ENCODE assay signal across 9 mouse cellular contexts in genomic region chr4:124562721-124563120, GRCm38 (mm10). TPM values are rescaled to one million over a fixed set of nuclear protein-coding genes. Genes with fewer than 3 reads are reported as not detected.
A peak's percentile ranks its signal among the peaks of the same experiment; 100 is the strongest.
DNase-seq lines count a peak whose midpoint lies in the region; ATAC-seq lines count a peak whose summit lies in the region.
"Had no signal": no experiment of that assay in that cellular context is flagged by ENCODE, and none has a peak within 500 bp of the region (broad histone marks: within the 10 kb centered on the region; RNA-seq: fewer than 3 reads in every experiment).

No protein-coding gene starts in this region.

- H3K36me3 ChIP-seq in hindbrain, embryonic 14.5 days (replicated peaks; ENCODE audit: control insufficient read depth, insufficient read depth): no peaks in the 10 kb centered on the region
- H3K36me3 ChIP-seq in hindbrain, embryonic 12.5 days: no peaks in the 10 kb centered on the region
- H3K36me3 ChIP-seq: limb, embryonic 15.5 days had no signal

- WGBS in hindbrain, embryonic 14.5 days: 50% methylated on average over 7 of the region's 7 CpGs
- 59% methylated on average over 7 of the region's 7 CpGs for WGBS in hindbrain, embryonic 12.5 days

- no peak overlapping the region for H3K4me3 ChIP-seq in hindbrain, embryonic 14.5 days (replicated peaks; ENCODE audit: low read length)
- no peak overlapping the region for H3K4me3 ChIP-seq in hindbrain, embryonic 12.5 days
- H3K4me3 ChIP-seq: limb, embryonic 15.5 days had no signal

- H3K9me3 ChIP-seq in hindbrain, embryonic 14.5 days (ENCODE audit: control insufficient read depth, low read length): no peaks in the 10 kb centered on the region
- H3K9me3 ChIP-seq in hindbrain, embryonic 12.5 days (replicated peaks): no peaks in the 10 kb centered on the region
- H3K9me3 ChIP-seq: limb, embryonic 15.5 days had no signal

- H3K9ac ChIP-seq in hindbrain, embryonic 14.5 days: no peak overlapping the region
- no peak overlapping the region for H3K9ac ChIP-seq in hindbrain, embryonic 12.5 days
- H3K9ac ChIP-seq: limb, embryonic 15.5 days had no signal

- DNase-seq in hindbrain, embryonic 14.5 days (ENCODE audit: low spot score): no peak
- DNase-seq in A20 (ENCODE audit: low read depth, low spot score): peak; percentile 16
- peak; percentile 50 for DNase-seq in brain, adult 2 months (ENCODE audit: low read depth, low spot score)
- DNase-seq in forelimb bud, embryonic 11.5 days (ENCODE audit: low read depth, low spot score): peak; percentile 45
- DNase-seq in testis, postnatal 10 days (ENCODE audit: low spot score): no peak
- DNase-seq in spleen, adult 18-20 months: no peak
- DNase-seq: thymus, postnatal 25 days had no signal

- H3K27me3 ChIP-seq in hindbrain, embryonic 14.5 days (ENCODE audit: control insufficient read depth, insufficient read depth, low read length): 0 out of 2 replicates have a peak, but pooled peaks cover 2% of the 10 kb centered on the region
- no peaks in the 10 kb centered on the region for H3K27me3 ChIP-seq in hindbrain, embryonic 12.5 days
- H3K27me3 ChIP-seq: limb, embryonic 15.5 days had no signal

- H3K4me1 ChIP-seq in hindbrain, embryonic 14.5 days (replicated peaks; ENCODE audit: control insufficient read depth, insufficient read depth, low read length): no peaks in the 10 kb centered on the region; the same call in 1 of the 2 replicates
- H3K4me1 ChIP-seq in hindbrain, embryonic 12.5 days: peaks cover 20% of the 10 kb centered on the region

- ATAC-seq in hindbrain, embryonic 14.5 days (ENCODE audit: low FRiP score): 0 out of 2 replicates have a peak, but pooled peaks have one; percentile 37
- no peak for ATAC-seq in hindbrain, embryonic 12.5 days (ENCODE audit: low FRiP score)

- no peak overlapping the region for H3K4me2 ChIP-seq in hindbrain, embryonic 14.5 days (replicated peaks)
- no peak overlapping the region for H3K4me2 ChIP-seq in hindbrain, embryonic 12.5 days (replicated peaks)
- H3K4me2 ChIP-seq: limb, embryonic 15.5 days had no signal

- no peak overlapping the region for H3K27ac ChIP-seq in hindbrain, embryonic 14.5 days
- no peak overlapping the region for H3K27ac ChIP-seq in hindbrain, embryonic 12.5 days
- H3K27ac ChIP-seq: limb, embryonic 15.5 days had no signal

RNA-seq across cellular contexts. Expression of gene 3100002H09Rik, which starts 47.9 kb away (rescaled TPM):
- not detected in 2 replicates for polyA plus RNA-seq in hindbrain, embryonic 14.5 days (2014; fragmentation: Nextera tagmentation; extraction: Ambion mirVana)
- polyA plus RNA-seq in hindbrain, embryonic 12.5 days (2016; fragmentation: Nextera tagmentation; extraction: Ambion mirVana): 0.75 and 1.0 TPM in 2 replicates
- polyA plus RNA-seq: limb, embryonic 15.5 days had no signal

Comparison
In these comparisons a context has a peak if more than half of its experiments do, and no peak if none do; other contexts are left out.
1. DNase-seq: peak in A20 (single experiment), brain, adult 2 months (single experiment) and forelimb bud, embryonic 11.5 days (single experiment); none in hindbrain, embryonic 14.5 days (single experiment), testis, postnatal 10 days (single experiment) and spleen, adult 18-20 months (0 of 2).